Mouse (Mus musculus): ENCODE measurements around the gene Gosr1. TPM values are rescaled to one million over a fixed set of nuclear protein-coding genes. Genes with fewer than 3 reads are reported as not detected.

Gene Gosr1
- total RNA-seq, 2 experiments from 2014 or later: 11.7 to 38.4 TPM

Other genes starting within 250 kb of the Gosr1 start
- 7.2 TPM in 2 replicates for gene Abr, start 141.3 kb downstream of the Gosr1 start, total RNA-seq (2014; fragmentation: Nextera tagmentation)
- 8.0 and 10.9 TPM in 2 replicates for gene Abr, start 141.3 kb downstream of the Gosr1 start, total RNA-seq (2017)
- gene Bhlha9, start 91.1 kb downstream of the Gosr1 start, total RNA-seq (2014; fragmentation: Nextera tagmentation): not detected in 2 replicates
- not detected in 2 replicates for gene Bhlha9, start 91.1 kb downstream of the Gosr1 start, total RNA-seq (2017)
- not detected in 2 replicates for gene Trarg1, start 83.8 kb downstream of the Gosr1 start, total RNA-seq (2014; fragmentation: Nextera tagmentation)
- gene Trarg1, start 83.8 kb downstream of the Gosr1 start, total RNA-seq (2017): not detected in 2 replicates
- 6.8 and 12.2 TPM in 2 replicates for gene Cpd, start 83.4 kb upstream of the Gosr1 start, total RNA-seq (2014; fragmentation: Nextera tagmentation)
- 5.9 TPM in 2 replicates for gene Cpd, start 83.4 kb upstream of the Gosr1 start, total RNA-seq (2017)
- not detected in 2 replicates for gene Tmigd1, start 138.6 kb upstream of the Gosr1 start, total RNA-seq (2014; fragmentation: Nextera tagmentation)
- not detected in 2 replicates for gene Tmigd1, start 138.6 kb upstream of the Gosr1 start, total RNA-seq (2017)
- 59.7 and 60.5 TPM in 2 replicates for gene Blmh, start 161.2 kb upstream of the Gosr1 start, total RNA-seq (2014; fragmentation: Nextera tagmentation)
- gene Blmh, start 161.2 kb upstream of the Gosr1 start, total RNA-seq (2017): 178 and 200 TPM in 2 replicates
- gene Slc6a4, start 235.0 kb upstream of the Gosr1 start, total RNA-seq (2014; fragmentation: Nextera tagmentation): not detected in 2 replicates
- gene Slc6a4, start 235.0 kb upstream of the Gosr1 start, total RNA-seq (2017): 0.09 and 1.8 TPM in 2 replicates